Mouse (Mus musculus): Measurements from ENCODE around the gene Ccdc105.

The Ccdc105 gene

DNA sequence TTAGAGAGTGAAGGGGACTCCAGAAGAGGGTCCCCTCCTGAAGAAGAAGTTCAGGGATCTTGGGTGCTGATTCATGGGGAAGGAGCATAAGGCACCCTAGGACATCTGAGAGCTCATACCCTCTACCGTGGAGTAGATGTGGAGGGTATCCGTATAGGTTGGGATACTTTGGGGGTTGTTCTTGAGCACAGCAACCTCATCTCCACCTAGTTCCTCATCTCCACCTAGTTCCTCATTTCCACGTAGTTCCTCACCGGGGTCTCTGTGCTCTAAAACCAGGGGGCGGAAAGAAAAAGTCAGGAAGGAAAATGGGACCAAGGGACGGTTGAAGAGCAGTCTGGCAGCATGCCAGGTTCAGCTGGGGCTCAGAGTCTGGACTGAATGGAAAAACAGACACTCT lies 38.7 kb downstream of the Ccdc105 start:
- DNase-seq: no peak

GRCm38 (mm10) chr10:78710706-78711105 lies 42.2 kb downstream of the Ccdc105 start:
- DNase-seq: no peak

- DNase-seq: no peak
These were observed 52.0 kb downstream of the Ccdc105 start for GRCm38 (mm10) chr10:78700881-78701280.

All from right cerebral cortex, postnatal 14 days (tissue).